Mouse (Mus musculus): ENCODE results near the gene Dnpep.
A peak's percentile ranks its signal among the peaks of the same experiment; 100 is the strongest.

The Dnpep gene

GRCm38 (mm10) chr1:75262969-75263951 is 54.5 kb downstream of the Dnpep start:
- DNase-seq = peak; percentile 80

- DNase-seq = no peak
Measured at GRCm38 (mm10) chr1:75261278-75261677, 56.5 kb downstream of the Dnpep start.

Data from lung, postnatal 14 days (tissue).